ENCODE assay signal across 8 mouse cellular contexts in the genomic region with DNA sequence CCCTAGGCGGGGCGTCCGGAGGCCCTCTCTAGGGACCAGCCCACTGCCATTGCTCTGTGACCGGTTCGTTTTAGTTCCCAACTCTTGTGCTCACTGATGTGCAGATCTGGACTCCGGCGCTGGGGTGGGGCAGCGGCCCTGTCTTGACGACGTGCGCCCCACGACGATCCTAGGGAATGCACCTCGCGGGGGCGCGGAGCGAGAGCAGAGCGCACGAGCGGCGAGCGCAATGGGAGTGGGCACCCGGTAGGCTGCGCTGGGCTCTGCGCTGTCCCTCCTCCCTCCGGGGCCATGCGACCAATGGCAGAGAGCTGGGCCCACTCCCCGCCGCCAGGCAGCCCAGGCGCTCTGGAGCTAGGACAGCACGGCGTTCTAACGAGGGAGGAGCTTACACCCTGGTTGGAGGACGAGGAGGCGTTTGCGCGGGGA. TPM values are rescaled to one million over a fixed set of nuclear protein-coding genes. Genes with fewer than 3 reads are reported as not detected.
DNase-seq lines count a peak whose midpoint lies in the region; ATAC-seq lines count a peak whose summit lies in the region.

A gene (minus strand): TSS at position 245 of the 429 bp plus-strand sequence.

- under 1% methylated on average over 35 of the region's 38 CpGs for WGBS in hindbrain, embryonic 16.5 days
- 0% methylated on average over 37 of the region's 38 CpGs for WGBS in limb, embryonic 15.5 days

- H3K9me3 ChIP-seq in hindbrain, embryonic 16.5 days (ENCODE audit: control insufficient read depth, low read length), result no peaks in the 10 kb centered on the region
- no peaks in the 10 kb centered on the region for H3K9me3 ChIP-seq in limb, embryonic 15.5 days

- ATAC-seq in CD4-positive, CD25-positive, alpha-beta regulatory T cell, adult 4 months, result no peak
- peak; percentile 99 for ATAC-seq in hindbrain, embryonic 16.5 days
- peak; percentile 65 for ATAC-seq in limb, embryonic 15.5 days (ENCODE audit: insufficient number of reproducible peaks, low FRiP score, low TSS enrichment, low read depth)

- peak within 1 kb of the TSS; percentile 75 for H3K9ac ChIP-seq in hindbrain, embryonic 16.5 days (ENCODE audit: low read depth, low read length)
- H3K9ac ChIP-seq in limb, embryonic 15.5 days, result 0 out of 2 replicates have a peak within 1 kb of the TSS, but pooled peaks have one; percentile 7

- DNase-seq in CD4-positive, CD25-positive, alpha-beta regulatory T cell, adult 2 months (ENCODE audit: low read depth, low spot score), result peak; percentile 0
- peak; percentile 7 for DNase-seq in thymus, postnatal 4 days
- DNase-seq in thymus, adult 18-20 months, result no peak
- DNase-seq in right cerebral cortex, postnatal 10 days (ENCODE audit: low spot score in 2 of 2), result peak; percentile 81 to 82
- DNase-seq in cerebellum, adult 8-10 months, result no peak

- H3K4me2 ChIP-seq in hindbrain, embryonic 16.5 days (ENCODE audit: low read length), result peak within 1 kb of the TSS; percentile 97
- peak within 1 kb of the TSS; percentile 91 for H3K4me2 ChIP-seq in limb, embryonic 15.5 days

- no peaks in the 10 kb centered on the region for H3K36me3 ChIP-seq in hindbrain, embryonic 16.5 days (ENCODE audit: control insufficient read depth, insufficient read depth, low read length)
- no peaks in the 10 kb centered on the region for H3K36me3 ChIP-seq in limb, embryonic 15.5 days

- H3K27me3 ChIP-seq in hindbrain, embryonic 16.5 days (replicated peaks; ENCODE audit: control insufficient read depth, insufficient read depth, low read length), result no peaks in the 10 kb centered on the region; the same call in 1 of the 2 replicates
- H3K27me3 ChIP-seq in limb, embryonic 15.5 days, result peaks cover 46% of the 10 kb centered on the region

- H3K27ac ChIP-seq in hindbrain, embryonic 16.5 days (ENCODE audit: low read depth, low read length), result no peak within 1 kb of the TSS
- no peak within 1 kb of the TSS for H3K27ac ChIP-seq in limb, embryonic 15.5 days

- H3K4me1 ChIP-seq in hindbrain, embryonic 16.5 days (ENCODE audit: control insufficient read depth, insufficient read depth, low read depth, low read length), result peaks cover 7% of the 10 kb centered on the region
- H3K4me1 ChIP-seq in limb, embryonic 15.5 days, result peaks cover 17% of the 10 kb centered on the region

- peak within 1 kb of the TSS; percentile 71 for H3K4me3 ChIP-seq in hindbrain, embryonic 16.5 days (ENCODE audit: low read length)
- peak within 1 kb of the TSS; percentile 43 for H3K4me3 ChIP-seq in limb, embryonic 15.5 days

RNA-seq across cellular contexts. Expression of the gene that starts here (rescaled TPM):
- polyA plus RNA-seq in CD4-positive, CD25-positive, alpha-beta regulatory T cell, adult 4 months (2017; shearing (Covaris generic)), result not detected
- polyA plus RNA-seq in hindbrain, embryonic 16.5 days (2015; fragmentation: Nextera tagmentation; extraction: Ambion mirVana), result 1.7 and 1.9 TPM in 2 replicates
- 0.05 and 0.09 TPM in 2 replicates for polyA plus RNA-seq in limb, embryonic 15.5 days (2015; fragmentation: Nextera tagmentation; extraction: Ambion mirVana)

Comparison
In these comparisons a context has a peak if more than half of its experiments do, and no peak if none do; other contexts are left out.
1. DNase-seq: peak in CD4-positive, CD25-positive, alpha-beta regulatory T cell, adult 2 months (single experiment), thymus, postnatal 4 days (single experiment) and right cerebral cortex, postnatal 10 days (2 of 2); none in thymus, adult 18-20 months (0 of 2) and cerebellum, adult 8-10 months (single experiment).
2. Peak in ATAC-seq, H3K4me3 ChIP-seq, H3K9ac ChIP-seq and H3K4me2 ChIP-seq in limb, embryonic 15.5 days; RNA of the gene not detected or under 1 TPM.